Mouse (Mus musculus): ENCODE results near the gene Scaf4. TPM values are rescaled to one million over a fixed set of nuclear protein-coding genes. Genes with fewer than 3 reads are reported as not detected.
A peak's percentile ranks its signal among the peaks of the same experiment; 100 is the strongest.

Gene Scaf4
- polyA plus RNA-seq, 1 experiment, result 110 TPM

- Histone ChIP-seq H3K4me3 (ENCODE audit: control insufficient read depth, insufficient read depth, low read length) (no peak overlapping the region), H3K36me3 (ENCODE audit: control insufficient read depth, insufficient read depth, low read length) (no peaks in the 10 kb centered on the region), H3K4me1 (replicated peaks; ENCODE audit: control insufficient read depth, insufficient read depth, low read length) (no peaks in the 10 kb centered on the region), H3K27me3 (ENCODE audit: control insufficient read depth, insufficient read depth, low read length) (no peaks in the 10 kb centered on the region), H3K27ac (ENCODE audit: control insufficient read depth, insufficient read depth, low read length) (no peak overlapping the region)
- WGBS, result 79% methylated on average over 20 of the region's 22 CpGs
- no peak for DNase-seq
- TF ChIP-seq CTCF (IDR thresholded peaks at IDR 0.05; ENCODE audit: borderline replicate concordance, control insufficient read depth, extremely low read depth, insufficient read depth, low read length, poor library complexity) (no peak), POLR2A (IDR thresholded peaks at IDR 0.05; ENCODE audit: control insufficient read depth, extremely low read depth, insufficient read depth, low read length, poor library complexity) (no peak)
Observed at GRCm38 (mm10) chr16:90297479-90298425, 13.4 kb upstream of the Scaf4 start.

- Histone ChIP-seq H3K4me3 (ENCODE audit: control insufficient read depth, insufficient read depth, low read length) (no peak overlapping the region), H3K4me1 (replicated peaks; ENCODE audit: control insufficient read depth, insufficient read depth, low read length) (no peaks in the 10 kb centered on the region), H3K36me3 (ENCODE audit: control insufficient read depth, insufficient read depth, low read length) (no peaks in the 10 kb centered on the region), H3K27ac (ENCODE audit: control insufficient read depth, insufficient read depth, low read length) (no peak overlapping the region), H3K27me3 (ENCODE audit: control insufficient read depth, insufficient read depth, low read length) (no peaks in the 10 kb centered on the region)
- WGBS, result 91% methylated on average over 6 of the region's 6 CpGs
- TF ChIP-seq CTCF (IDR thresholded peaks at IDR 0.05; ENCODE audit: borderline replicate concordance, control insufficient read depth, extremely low read depth, insufficient read depth, low read length, poor library complexity) (no peak), POLR2A (IDR thresholded peaks at IDR 0.05; ENCODE audit: control insufficient read depth, extremely low read depth, insufficient read depth, low read length, poor library complexity) (no peak)
- DNase-seq, result no peak
Observed at GRCm38 (mm10) chr16:90291675-90292074, 7.4 kb upstream of the Scaf4 start.

DNA sequence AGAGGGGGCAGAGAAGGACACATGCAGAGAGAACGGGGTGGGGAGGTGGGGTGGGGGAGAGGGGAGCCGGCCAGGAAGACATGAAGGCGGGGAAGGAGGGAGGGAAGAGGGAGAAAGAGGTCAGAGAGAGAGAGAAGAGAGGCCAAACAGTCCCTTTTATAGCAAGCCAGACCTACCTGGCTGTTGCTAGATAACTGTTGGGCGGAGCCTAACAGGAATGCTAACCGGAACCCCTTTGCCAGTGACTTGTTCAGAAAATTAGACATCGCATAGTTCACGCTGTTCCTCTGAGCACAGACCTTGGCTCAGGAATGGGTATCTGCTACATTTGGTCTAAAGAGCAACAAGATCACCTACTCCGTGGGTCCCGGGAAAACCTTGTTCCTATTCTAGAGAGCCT is 6.7 kb upstream of the Scaf4 start:
- Histone ChIP-seq H3K27ac (ENCODE audit: control insufficient read depth, insufficient read depth, low read length) (no peak overlapping the region), H3K27me3 (ENCODE audit: control insufficient read depth, insufficient read depth, low read length) (no peaks in the 10 kb centered on the region), H3K4me1 (replicated peaks; ENCODE audit: control insufficient read depth, insufficient read depth, low read length) (no peaks in the 10 kb centered on the region), H3K36me3 (ENCODE audit: control insufficient read depth, insufficient read depth, low read length) (no peaks in the 10 kb centered on the region), H3K4me3 (ENCODE audit: control insufficient read depth, insufficient read depth, low read length) (no peak overlapping the region)
- WGBS, result 91% methylated on average over 9 of the region's 9 CpGs
- no peak for TF ChIP-seq POLR2A (IDR thresholded peaks at IDR 0.05; ENCODE audit: control insufficient read depth, extremely low read depth, insufficient read depth, low read length, poor library complexity)
- TF ChIP-seq CTCF (IDR thresholded peaks at IDR 0.05; ENCODE audit: borderline replicate concordance, control insufficient read depth, extremely low read depth, insufficient read depth, low read length, poor library complexity), result no peak
- no peak for DNase-seq

GRCm38 (mm10) chr16:90284916-90285315 is 613 bp upstream of the Scaf4 start:
- Histone ChIP-seq H3K27me3 (ENCODE audit: control insufficient read depth, insufficient read depth, low read length) (no peaks in the 10 kb centered on the region), H3K4me3 (ENCODE audit: control insufficient read depth, insufficient read depth, low read length) (peak overlapping the region; percentile 80), H3K27ac (ENCODE audit: control insufficient read depth, insufficient read depth, low read length) (no peak overlapping the region), H3K36me3 (ENCODE audit: control insufficient read depth, insufficient read depth, low read length) (no peaks in the 10 kb centered on the region), H3K4me1 (replicated peaks; ENCODE audit: control insufficient read depth, insufficient read depth, low read length) (peaks cover 15% of the 10 kb centered on the region)
- no peak for DNase-seq
- TF ChIP-seq POLR2A (IDR thresholded peaks at IDR 0.05; ENCODE audit: control insufficient read depth, extremely low read depth, insufficient read depth, low read length, poor library complexity), result no peak
- no peak for TF ChIP-seq CTCF (IDR thresholded peaks at IDR 0.05; ENCODE audit: borderline replicate concordance, control insufficient read depth, extremely low read depth, insufficient read depth, low read length, poor library complexity)
- WGBS, result 11% methylated on average over 15 of the region's 15 CpGs

GRCm38 (mm10) chr16:90283266-90283904 is 918 bp downstream of the Scaf4 start:
- H3K27ac ChIP-seq (ENCODE audit: control insufficient read depth, insufficient read depth, low read length), result no peak overlapping the region
- H3K36me3 ChIP-seq (ENCODE audit: control insufficient read depth, insufficient read depth, low read length), result no peaks in the 10 kb centered on the region
- peak; percentile 37 for DNase-seq
- H3K4me1 ChIP-seq (replicated peaks; ENCODE audit: control insufficient read depth, insufficient read depth, low read length), result peaks cover 18% of the 10 kb centered on the region
- TF ChIP-seq POLR2A (IDR thresholded peaks at IDR 0.05; ENCODE audit: control insufficient read depth, extremely low read depth, insufficient read depth, low read length, poor library complexity) (no peak), CTCF (IDR thresholded peaks at IDR 0.05; ENCODE audit: borderline replicate concordance, control insufficient read depth, extremely low read depth, insufficient read depth, low read length, poor library complexity) (no peak)
- H3K4me3 ChIP-seq (ENCODE audit: control insufficient read depth, insufficient read depth, low read length), result peak overlapping the region; percentile 80
- H3K27me3 ChIP-seq (ENCODE audit: control insufficient read depth, insufficient read depth, low read length), result no peaks in the 10 kb centered on the region
- WGBS, result under 1% methylated on average over 45 of the region's 53 CpGs

DNA sequence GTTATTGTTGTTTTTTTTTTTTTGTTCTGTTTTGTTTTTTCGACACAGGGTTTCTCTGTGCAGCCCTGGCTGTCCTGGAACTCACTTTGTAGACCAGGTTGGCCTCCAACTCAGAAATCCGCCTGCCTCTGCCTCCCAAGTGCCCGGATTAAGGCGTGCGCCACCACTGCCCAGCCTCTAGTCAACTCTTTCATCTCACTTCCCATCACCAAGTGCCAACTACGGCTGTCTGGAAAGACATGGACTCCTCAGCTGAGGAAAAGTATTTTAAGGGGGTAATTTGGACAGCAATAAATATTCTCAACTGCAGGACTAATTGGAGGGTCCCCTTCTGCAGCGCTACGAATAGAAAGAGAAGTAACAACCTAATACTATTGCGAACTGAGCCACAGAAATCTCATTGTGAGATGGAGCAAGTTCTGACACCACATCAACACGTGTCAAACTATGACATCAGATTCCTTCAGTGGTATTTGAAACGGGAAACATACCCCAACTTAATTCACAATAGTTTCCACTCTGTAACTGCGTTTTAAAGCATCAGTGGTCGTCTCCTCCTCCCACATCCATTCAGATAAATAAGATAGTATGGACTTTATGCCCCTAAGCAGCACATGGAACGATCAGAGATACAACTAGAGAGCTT is 1.6 kb downstream of the Scaf4 start:
- whole genome bisulfite sequencing, result 30% methylated on average over 14 of the region's 14 CpGs
- DNase-seq, result no peak
- Histone ChIP-seq H3K27me3 (ENCODE audit: control insufficient read depth, insufficient read depth, low read length) (no peaks in the 10 kb centered on the region), H3K4me3 (ENCODE audit: control insufficient read depth, insufficient read depth, low read length) (peak overlapping the region; percentile 80), H3K4me1 (replicated peaks; ENCODE audit: control insufficient read depth, insufficient read depth, low read length) (peaks cover 18% of the 10 kb centered on the region), H3K27ac (ENCODE audit: control insufficient read depth, insufficient read depth, low read length) (no peak overlapping the region), H3K36me3 (ENCODE audit: control insufficient read depth, insufficient read depth, low read length) (no peaks in the 10 kb centered on the region)
- TF ChIP-seq POLR2A (IDR thresholded peaks at IDR 0.05; ENCODE audit: control insufficient read depth, extremely low read depth, insufficient read depth, low read length, poor library complexity) (no peak), CTCF (IDR thresholded peaks at IDR 0.05; ENCODE audit: borderline replicate concordance, control insufficient read depth, extremely low read depth, insufficient read depth, low read length, poor library complexity) (no peak)
